Mouse (Mus musculus) gastrocnemius, postnatal 4 days (tissue): ENCODE measurements around the gene Srl. TPM values are rescaled to one million over a fixed set of nuclear protein-coding genes. Genes with fewer than 3 reads are reported as not detected.

Source experiments
- total RNA-seq, 2 experiments: library from RNA; stranded (reverse); gene quantifications; 2 replicates each; pipeline ENCODE4 v1.2.3; 2021

Srl gene
- total RNA-seq, 2 experiments from 2014 or later = 1,069 to 1,086 TPM

Other genes with a start within 250 kb of the Srl start
- gene Adcy9, start 121.3 kb downstream of the Srl start, total RNA-seq = 10 to 100 TPM; 18.1 to 19.3 TPM
- gene Tfap4, start 18.0 kb upstream of the Srl start, total RNA-seq = 10 to 100 TPM; 10.5 to 11.6 TPM
- gene Glis2, start 52.9 kb upstream of the Srl start, total RNA-seq = 10 to 100 TPM; 41.4 to 45.9 TPM
- gene Pam16, start 83.2 kb upstream of the Srl start, total RNA-seq = 10 to 100 TPM; 77.1 TPM
- gene Vasn, start 98.1 kb upstream of the Srl start, total RNA-seq = 10 to 100 TPM; 11.7 to 15.1 TPM
- 10 to 100 TPM; 61.8 to 62.1 TPM for gene Dnaja3, start 98.2 kb upstream of the Srl start, total RNA-seq
- gene Coro7, start 138.0 kb upstream of the Srl start, total RNA-seq = 10 to 100 TPM; 27.3 to 28.5 TPM
- gene Nmral1, start 177.5 kb upstream of the Srl start, total RNA-seq = 10 to 100 TPM; 14.0 to 15.1 TPM
- 10 to 100 TPM; 54.3 to 56.2 TPM for gene Hmox2, start 184.5 kb upstream of the Srl start, total RNA-seq
- gene Cdip1, start 248.5 kb upstream of the Srl start, total RNA-seq = 100 to 1,000 TPM; 107 to 114 TPM